Mouse (Mus musculus): ENCODE measurements around the gene Arid4b.

- no peak for TF ChIP-seq CTCF (IDR thresholded peaks at IDR 0.05; ENCODE audit: control insufficient read depth, insufficient read depth, insufficient read length)
- TF ChIP-seq MYOG (IDR thresholded peaks at IDR 0.05; ENCODE audit: control insufficient read depth, extremely low read depth, insufficient read length), result no peak
- TF ChIP-seq USF1 (IDR thresholded peaks at IDR 0.05; ENCODE audit: low read depth), result no peak
Observed at GRCm38 (mm10) chr13:14064341-14065027, 1.5 kb downstream of the Arid4b start.
